Mouse (Mus musculus) thymus, postnatal 4 days (tissue): ENCODE data around the gene Cd163l1.

Experiments used
- DNase-seq: peaks from one replicate; pipeline ENCODE4 v3.0.0; 2021

The Cd163l1 gene

GRCm38 (mm10) chr7:140217967-140218366, at the start of gene Cd163l1:
Cd163l1 (plus strand) TSS chr7:140218267.
- DNase-seq, result peak; percentile 3

DNA sequence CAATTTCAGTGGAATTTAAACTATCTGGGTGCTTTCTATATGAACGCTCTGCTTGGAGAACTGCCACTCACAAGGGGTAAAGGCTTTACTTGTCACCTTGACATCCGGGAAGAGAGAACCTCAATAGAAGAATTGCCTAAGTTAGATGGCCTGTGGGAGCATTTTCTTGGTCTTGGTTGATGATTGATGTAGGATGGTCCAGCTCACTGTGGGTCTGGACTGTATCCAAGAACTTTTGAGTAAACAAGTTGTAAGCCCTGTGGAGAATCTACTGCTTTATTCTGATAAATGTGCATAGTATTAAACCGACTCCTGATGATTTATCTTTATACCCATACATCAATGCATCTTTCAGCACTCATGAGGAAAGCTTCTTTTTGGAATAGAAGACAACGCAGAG, 48.7 kb upstream of the Cd163l1 start:
- no peak for DNase-seq

DNA sequence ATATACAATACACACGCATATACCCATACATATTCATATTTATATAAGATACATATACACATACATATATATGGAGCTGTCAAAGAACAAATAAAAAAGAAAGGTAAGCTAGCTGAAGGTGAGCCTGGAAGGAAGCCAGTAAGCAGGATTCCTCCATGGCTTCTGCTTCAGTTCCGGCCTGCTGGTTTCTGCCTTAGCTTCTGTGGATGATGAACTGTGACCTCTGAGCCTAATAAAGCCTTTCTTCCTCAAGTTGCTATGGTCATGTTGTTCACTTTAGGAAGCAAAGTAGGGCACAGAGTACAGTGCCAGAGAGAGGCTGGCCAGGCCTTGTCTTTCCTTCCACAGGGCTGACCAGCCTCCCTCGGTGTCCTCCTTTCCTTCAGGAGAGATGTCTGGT, 47.2 kb upstream of the Cd163l1 start:
- no peak for DNase-seq

DNA sequence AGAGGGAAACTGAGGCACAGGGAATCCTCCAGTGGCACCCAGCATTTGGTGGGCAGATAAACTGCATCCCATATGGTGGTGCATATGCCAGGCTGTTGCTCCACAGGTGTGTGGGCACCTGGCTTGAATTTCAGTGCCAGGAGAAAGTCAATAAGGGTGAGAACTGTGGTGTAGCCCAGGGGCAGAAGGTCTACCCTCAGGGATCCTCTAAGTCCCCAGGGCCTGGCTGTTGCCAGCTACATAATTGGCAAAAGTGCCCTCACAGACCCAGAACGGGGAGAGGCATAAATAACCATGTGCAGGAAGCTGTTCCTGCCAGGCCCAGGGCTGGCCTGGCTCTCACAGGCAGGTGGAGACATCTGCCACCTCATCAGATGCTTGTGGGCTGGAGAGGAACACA, 45.1 kb upstream of the Cd163l1 start, which contains the start of gene Olfr523:
Gene Olfr523 (plus strand): TSS at position 282 of the 400 bp plus-strand sequence.
- DNase-seq, result no peak

DNA sequence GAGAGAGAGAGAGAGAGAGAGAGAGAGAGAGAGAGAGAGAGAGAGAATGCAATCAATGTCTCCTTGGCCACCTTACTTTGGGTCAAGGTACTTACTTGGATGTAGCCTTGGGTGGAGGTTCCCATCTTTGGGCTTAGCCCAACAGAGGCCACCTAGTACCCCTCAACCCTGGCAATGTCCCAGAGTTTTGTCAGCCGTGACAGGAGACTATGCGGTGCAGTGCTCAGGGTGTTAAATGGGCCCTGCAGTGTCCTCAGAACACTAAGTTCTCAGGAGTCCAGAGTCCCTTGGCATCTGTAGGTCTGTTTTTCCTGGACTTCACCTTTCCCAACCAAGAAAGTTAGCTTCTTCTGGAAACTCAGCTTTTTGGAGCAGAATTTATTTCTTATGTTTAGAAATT, 38.9 kb upstream of the Cd163l1 start:
- no peak for DNase-seq

- no peak for DNase-seq
These were observed 37.4 kb upstream of the Cd163l1 start for GRCm38 (mm10) chr7:140180692-140181091.

DNA sequence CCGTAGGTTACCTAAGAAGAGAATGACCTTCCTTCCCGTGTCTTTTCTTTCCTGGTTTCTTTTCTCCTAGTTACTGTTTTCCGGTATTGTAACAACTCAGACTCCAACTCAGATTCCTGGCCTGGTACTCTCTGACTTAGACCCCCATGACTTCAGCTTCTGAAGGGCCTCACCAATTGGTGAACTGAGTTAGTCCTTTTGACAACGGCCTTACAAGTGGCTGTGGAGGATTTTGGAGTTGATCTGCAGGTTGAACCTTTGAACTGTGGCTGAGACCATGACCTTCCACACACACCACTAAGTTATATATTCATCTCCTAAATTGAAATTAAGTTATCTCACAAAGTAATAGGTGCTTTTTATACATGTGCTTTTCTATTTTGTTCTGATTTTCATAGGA, 33.9 kb upstream of the Cd163l1 start:
- DNase-seq, result no peak

DNA sequence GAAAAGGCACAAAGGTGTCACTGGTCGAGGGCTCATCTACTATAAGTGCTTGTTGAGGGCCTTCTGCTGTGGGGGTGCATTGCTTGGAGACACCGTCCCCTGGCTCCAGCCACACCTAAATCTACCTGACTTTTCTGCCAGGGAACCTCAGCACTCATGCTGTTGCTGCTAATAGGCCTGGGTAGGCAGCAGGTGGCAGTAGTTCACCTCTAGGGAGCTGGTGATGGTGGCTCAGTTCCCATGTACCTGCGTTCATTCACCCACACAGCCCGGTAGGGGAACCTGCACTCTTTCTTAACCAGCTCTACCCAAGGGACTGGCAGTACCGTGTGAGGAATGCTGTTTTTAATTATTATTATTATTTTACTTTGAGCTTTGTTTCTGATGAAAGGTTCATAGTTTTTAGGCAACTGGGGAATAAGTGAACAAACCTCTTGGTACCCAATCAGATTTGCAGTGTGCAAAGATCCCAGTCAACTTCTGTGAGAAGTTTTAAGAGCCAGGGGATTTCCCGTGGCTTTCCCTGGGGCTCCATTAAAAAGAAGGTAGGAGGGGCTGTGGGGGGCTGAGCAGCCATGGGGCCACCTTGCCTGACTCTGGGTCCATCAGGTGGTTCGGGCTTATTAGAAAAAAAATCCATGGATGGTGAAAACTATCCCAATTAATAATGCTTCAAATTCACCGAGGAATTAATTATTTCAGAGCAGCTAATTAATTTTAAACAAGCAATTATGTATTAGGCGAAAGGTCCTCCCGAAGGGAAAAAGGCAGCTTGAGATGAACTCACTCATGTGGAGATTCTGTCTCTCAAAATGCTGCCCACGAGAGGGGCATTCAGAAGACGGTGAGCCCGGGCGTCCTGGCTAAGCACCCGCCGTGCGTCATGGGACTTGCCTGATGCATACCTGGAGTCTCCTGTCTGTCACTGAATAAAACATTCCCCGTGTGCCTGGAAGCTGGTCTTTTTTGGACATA, 31.1 kb upstream of the Cd163l1 start:
- DNase-seq, result peak; percentile 80

- no peak for DNase-seq
These were observed 30.2 kb upstream of the Cd163l1 start for GRCm38 (mm10) chr7:140187721-140188390.

DNA sequence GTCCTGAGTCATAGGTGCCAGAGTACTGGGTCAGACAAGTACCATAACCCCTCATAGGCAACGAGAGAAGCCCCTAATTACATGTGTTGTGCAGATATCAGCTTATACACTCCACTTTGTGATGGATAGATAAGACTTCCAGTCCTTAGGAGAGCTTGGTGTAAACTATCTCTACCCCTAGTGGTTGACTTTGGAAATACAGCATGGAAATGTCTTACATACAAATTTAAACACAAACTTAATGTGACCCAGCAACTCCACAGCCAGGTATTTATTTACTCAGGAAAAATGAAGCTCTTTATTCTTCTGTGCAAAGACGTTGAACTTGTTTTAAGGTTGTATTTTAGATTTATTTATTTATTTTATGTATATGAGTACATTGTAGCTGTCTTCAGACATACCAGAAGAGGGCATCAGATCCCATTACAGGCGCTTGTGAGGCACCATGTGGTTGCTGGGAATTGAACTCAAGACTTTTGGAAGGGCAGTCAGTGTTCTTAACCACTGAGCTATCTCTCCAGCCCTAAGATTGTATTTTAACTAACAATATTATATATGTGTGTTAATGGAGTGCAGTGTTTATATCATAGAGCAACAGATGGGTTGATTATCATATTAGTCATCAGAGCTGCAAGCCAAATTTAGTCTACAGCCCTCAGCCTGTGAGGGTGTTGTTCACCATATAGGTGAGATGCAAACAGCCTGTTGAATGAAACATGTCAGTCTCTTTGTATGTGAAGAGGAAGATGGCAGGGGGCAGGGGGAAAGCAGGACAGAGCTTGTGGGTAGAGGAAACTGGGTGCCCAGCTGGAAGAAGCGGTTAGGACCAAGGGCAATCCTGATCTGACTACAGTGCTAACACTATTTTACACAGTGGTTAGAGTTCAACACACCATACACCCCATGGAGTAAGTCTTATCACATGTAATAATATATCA, 29.4 kb upstream of the Cd163l1 start:
- no peak for DNase-seq

GRCm38 (mm10) chr7:140190435-140190834, 27.6 kb upstream of the Cd163l1 start:
- DNase-seq, result no peak

DNA sequence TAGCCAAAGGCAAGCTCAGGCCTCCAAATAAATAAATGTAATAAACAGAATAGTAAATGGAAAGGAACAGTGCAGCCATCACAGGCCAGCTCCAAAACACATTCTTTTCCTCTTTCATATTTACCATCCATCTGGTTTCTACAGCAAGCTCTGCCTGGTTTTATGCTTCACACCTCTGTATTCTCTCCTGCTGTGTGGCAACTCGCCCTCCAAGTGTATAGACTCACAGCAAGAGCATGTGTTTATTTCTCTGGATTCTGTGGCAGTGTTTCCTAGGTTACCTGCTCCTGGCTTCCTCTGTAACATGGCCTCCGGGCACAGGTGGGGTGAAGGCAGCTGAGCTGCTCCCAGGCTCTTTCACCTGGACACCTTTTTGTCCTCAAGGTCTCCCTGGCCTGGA, 25.6 kb upstream of the Cd163l1 start:
- no peak for DNase-seq

DNA sequence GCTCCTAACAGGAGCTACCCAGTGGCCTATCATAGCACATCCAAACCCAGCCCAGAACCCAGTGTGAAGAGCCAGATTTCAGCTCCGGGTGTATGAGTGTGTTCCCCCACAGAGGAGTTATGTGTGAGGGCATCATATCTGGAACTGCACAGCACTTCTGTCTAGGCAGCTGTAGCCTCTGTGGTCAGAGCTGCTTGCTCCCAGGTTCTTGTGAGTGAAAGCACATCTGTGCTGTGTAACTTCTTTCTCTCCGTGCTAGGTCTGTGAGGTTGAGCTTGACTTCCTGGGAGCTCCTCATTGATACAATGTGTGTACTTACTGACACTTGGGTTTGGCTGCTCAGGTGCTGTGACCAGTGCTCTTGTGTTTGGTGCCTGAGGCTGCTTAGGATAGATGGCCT, 25.2 kb upstream of the Cd163l1 start:
- peak; percentile 28 for DNase-seq

- no peak for DNase-seq
These were observed 24.0 kb upstream of the Cd163l1 start for GRCm38 (mm10) chr7:140194031-140194430.

DNA sequence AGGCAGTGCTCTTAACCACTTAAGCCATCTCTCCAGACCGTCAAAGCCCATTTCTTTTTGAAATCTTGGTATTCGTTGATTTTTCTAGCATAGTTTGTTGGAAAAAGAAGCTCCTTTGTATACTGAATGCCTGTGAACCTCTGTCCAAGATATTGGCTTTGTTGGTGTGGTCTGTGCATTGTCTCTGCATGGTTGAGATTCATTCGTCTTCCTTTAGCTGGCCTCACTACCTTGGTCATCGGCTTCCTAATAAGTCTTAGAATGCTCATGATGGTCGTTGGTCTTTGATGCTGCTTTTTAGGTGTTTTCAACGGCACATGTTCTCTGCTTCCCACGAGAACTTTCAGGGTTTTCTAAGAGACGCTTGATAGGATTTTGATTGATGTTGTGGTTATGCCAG, 22.1 kb upstream of the Cd163l1 start:
- no peak for DNase-seq

- no peak for DNase-seq
These were observed 17.0 kb upstream of the Cd163l1 start for GRCm38 (mm10) chr7:140201090-140201489.

DNA sequence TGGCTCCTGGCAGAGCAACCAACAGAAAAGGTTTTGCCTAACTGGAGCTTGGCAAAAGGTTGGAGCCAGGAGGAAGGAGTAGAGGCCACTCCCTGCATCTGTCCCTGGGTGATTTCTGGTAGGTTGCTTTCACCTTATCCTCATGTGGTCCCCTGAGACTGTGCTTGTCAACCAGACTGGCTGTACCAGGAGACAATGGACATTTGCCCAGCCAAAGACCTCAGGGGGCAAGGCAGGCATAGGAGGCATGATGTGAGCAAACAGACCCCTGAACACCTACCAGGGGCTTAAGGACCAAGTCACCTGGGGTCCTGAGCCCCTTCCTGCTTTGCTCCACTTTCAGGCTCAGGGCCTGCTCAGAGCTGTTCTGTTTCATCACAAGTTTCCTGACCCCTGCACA, 12.2 kb upstream of the Cd163l1 start, which contains the start of gene Olfr524:
Gene Olfr524 (minus strand): TSS at position 101 of the 400 bp plus-strand sequence.
- peak; percentile 5 for DNase-seq

- DNase-seq, result peak; percentile 15
These were observed 11.2 kb upstream of the Cd163l1 start for GRCm38 (mm10) chr7:140206904-140207303.

DNA sequence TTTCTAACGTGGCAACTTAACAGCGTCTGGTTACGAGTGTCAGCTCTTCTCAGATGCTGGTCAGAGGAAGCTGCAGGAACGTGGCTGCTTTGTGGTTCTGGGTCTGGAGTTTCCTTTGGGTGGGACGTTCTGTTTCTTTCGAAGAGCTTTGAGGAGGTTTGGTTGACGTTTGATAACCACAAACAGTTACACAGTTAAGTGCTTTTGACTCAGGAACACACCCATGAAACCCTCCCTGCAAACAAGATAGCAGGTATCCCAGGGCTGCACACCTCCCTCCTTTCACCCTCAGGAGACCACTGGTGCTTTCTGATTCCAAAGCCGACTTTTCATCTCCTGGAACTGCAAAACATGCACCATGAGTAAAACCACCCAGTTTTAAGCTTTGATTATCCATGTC, 9.9 kb upstream of the Cd163l1 start:
- DNase-seq, result peak; percentile 11

- DNase-seq, result peak; percentile 73
These were observed 9.4 kb upstream of the Cd163l1 start for GRCm38 (mm10) chr7:140208677-140209076.

GRCm38 (mm10) chr7:140213841-140214240, 4.2 kb upstream of the Cd163l1 start:
- peak; percentile 34 for DNase-seq

DNA sequence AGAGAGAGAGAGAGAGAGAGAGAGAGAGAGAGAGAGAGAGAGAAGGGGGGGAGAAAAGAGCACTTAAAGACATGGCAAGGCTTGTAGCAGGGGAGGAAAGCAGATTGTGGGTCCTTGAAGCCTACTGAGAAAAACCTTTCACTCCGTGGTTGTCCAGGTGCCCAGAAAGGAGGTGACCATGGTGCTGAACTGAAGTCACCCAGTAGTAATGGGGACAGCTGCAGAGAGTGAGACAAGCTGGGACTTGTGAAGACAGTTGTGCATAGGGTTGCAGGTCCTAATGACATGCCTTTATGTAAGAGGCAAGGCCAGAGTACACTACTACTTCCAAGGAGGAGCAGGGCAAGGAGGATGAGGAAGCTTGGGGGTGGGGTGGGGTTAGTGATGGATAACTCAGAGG, 1.2 kb downstream of the Cd163l1 start:
- DNase-seq, result peak; percentile 4

GRCm38 (mm10) chr7:140220375-140220774, 2.3 kb downstream of the Cd163l1 start:
- peak; percentile 3 for DNase-seq
